Mouse (Mus musculus) midbrain, embryonic 11.5 days (tissue): ENCODE results near the gene Camk2d. TPM values are rescaled to one million over a fixed set of nuclear protein-coding genes. Genes with fewer than 3 reads are reported as not detected.

Experiments
- ATAC-seq: fragments of 200-750 bp; cut with Nextera tagmentation; 2 replicates; pipeline ENCODE4 v1.8.0; 2017; ENCODE audit warnings: moderate TSS enrichment, moderate library complexity; ENCODE audit not compliant: low FRiP score
- DNase-seq: peaks from one replicate; pipeline ENCODE4 v3.0.0; 2015; ENCODE audit warnings: low spot score; ENCODE audit errors: missing footprints
- H3K27ac ChIP-seq: fragments of 300-500 bp; sonication (generic); 2 replicates; pipeline ENCODE4 v1.5.1; 2014; ENCODE audit warnings: low read depth, low read length
- H3K27me3 ChIP-seq: fragments of 300-500 bp; sonication (generic); 2 replicates; pipeline ENCODE4 v1.6.1; 2014; ENCODE audit warnings: mild to moderate bottlenecking, low read length, moderate library complexity, mixed read lengths; ENCODE audit not compliant: control insufficient read depth, insufficient read depth
- H3K36me3 ChIP-seq: fragments of 300-500 bp; sonication (generic); 2 replicates; pipeline ENCODE4 v1.6.1; 2014; ENCODE audit warnings: mild to moderate bottlenecking, low read length, moderate library complexity, mixed read lengths; ENCODE audit not compliant: control insufficient read depth, insufficient read depth
- H3K4me1 ChIP-seq: fragments of 300-500 bp; sonication (generic); 2 replicates; pipeline ENCODE4 v1.6.1; 2014; ENCODE audit warnings: low read length; ENCODE audit not compliant: control insufficient read depth, insufficient read depth
- H3K4me2 ChIP-seq: fragments of 300-500 bp; sonication (generic); 2 replicates; pipeline ENCODE4 v1.6.1; 2014; ENCODE audit warnings: mild to moderate bottlenecking, moderate library complexity
- H3K4me3 ChIP-seq: fragments of 300-500 bp; sonication (generic); 2 replicates; pipeline ENCODE4 v1.5.1; 2014; ENCODE audit warnings: low read depth, low read length
- H3K9ac ChIP-seq: fragments of 300-500 bp; sonication (generic); 2 replicates; pipeline ENCODE4 v1.6.1; 2014; ENCODE audit warnings: low read length
- H3K9me3 ChIP-seq: fragments of 300-500 bp; sonication (generic); 2 replicates; pipeline ENCODE4 v1.6.1; 2016; ENCODE audit warnings: low read length; ENCODE audit not compliant: control insufficient read depth
- WGBS: fragments of 180-500 bp; shearing (Covaris S2); extraction: QIAGEN DNeasy Blood & Tissue Kit; methylation state at CpG from one replicate; pipeline ENCODE4 v1.1.7; 2014; 5-methylcytosine and 5-hydroxymethylcytosine counted together
- polyA plus RNA-seq: library from polyadenylated mRNA; unstranded; fragments of >200 nt; fragmentation: Nextera tagmentation; extraction: Ambion mirVana; gene quantifications from 2 replicates; pipeline ENCODE4 v1.2.1, GENCODE M21; 2014

Camk2d gene
- polyA plus RNA-seq, 1 experiment from 2014 or later = 13.5 TPM

DNA sequence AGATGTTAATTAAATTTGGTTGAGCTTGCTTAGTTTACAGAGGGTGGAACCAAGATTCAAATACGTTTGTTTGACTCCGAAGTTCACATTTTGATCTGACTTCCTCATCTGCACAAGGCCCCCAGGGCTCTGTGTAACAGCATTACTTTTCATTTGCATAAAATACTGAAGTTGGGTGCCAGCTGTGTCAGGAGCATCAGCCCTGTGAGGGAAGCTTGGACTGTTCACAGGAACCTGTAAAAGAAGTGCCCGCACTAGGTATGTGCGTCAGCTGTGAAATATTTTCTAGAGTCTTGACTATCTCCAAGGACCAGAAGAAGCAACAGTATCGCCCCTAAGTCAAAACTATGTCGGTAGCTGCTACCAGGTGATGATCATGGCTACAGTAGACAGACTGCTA is 100.5 kb downstream of the Camk2d start:
- H3K4me1 ChIP-seq = 0 out of 2 replicates have a peak, but pooled peaks cover 3% of the 10 kb centered on the region
- WGBS = 88% methylated on average over 6 of the region's 6 CpGs
- DNase-seq (peak; percentile 80), ATAC-seq (no peak; the same call in 1 of the 2 replicates)
- no peak overlapping the region for H3K4me2 ChIP-seq
- no peaks in the 10 kb centered on the region for H3K27me3 ChIP-seq
- no peak overlapping the region for H3K27ac ChIP-seq
- H3K9ac ChIP-seq = no peak overlapping the region
- no peak overlapping the region for H3K4me3 ChIP-seq
- no peaks in the 10 kb centered on the region for H3K36me3 ChIP-seq
- H3K9me3 ChIP-seq = no peaks in the 10 kb centered on the region

DNA sequence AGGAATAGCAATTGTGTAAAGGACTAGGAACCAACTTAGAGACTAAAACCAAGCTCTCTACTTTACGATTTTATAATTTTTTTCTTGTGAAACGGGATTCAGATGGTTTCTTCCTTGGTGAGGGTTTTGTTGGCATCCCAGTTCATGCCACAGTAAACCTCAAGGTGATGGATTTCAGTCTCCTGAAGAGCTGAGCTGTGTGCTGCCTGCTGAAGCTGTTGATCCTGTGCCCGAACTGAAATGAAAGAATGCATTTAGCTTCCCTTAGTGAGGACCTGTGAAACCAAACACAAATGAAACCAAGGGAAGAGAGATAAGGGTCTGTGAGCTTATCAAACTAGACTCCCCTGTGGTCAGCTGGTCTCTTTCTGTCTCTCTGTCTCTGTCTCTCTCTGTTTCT is 103.6 kb downstream of the Camk2d start:
- Histone ChIP-seq H3K9ac (no peak overlapping the region), H3K4me2 (no peak overlapping the region), H3K4me1 (0 out of 2 replicates have a peak, but pooled peaks cover 3% of the 10 kb centered on the region), H3K4me3 (no peak overlapping the region), H3K27me3 (no peaks in the 10 kb centered on the region), H3K27ac (no peak overlapping the region), H3K36me3 (no peaks in the 10 kb centered on the region), H3K9me3 (no peaks in the 10 kb centered on the region)
- ATAC-seq = no peak
- 75% methylated on average over 3 of the region's 3 CpGs for WGBS
- peak; percentile 54 for DNase-seq

DNA sequence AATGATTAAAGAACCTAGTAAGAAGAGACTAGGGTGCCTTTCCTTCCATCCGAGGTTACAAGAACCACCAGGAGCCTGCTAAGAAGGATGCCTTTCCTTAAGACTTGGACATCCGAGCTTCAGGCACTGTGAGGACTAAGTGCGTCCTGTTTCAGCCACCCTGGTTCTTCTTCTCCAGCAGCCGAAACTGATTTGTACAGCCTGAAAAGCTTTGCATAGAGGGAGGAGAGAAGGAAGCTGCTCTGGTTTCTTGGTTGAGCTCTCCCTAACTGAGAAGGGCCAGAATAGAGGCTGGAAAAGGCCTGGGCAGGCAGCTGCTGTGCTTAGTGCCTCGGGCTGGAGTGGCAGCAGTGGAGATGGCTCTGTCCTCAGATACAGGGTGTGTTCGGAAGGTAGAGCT is 105.0 kb downstream of the Camk2d start:
- no peak overlapping the region for H3K27ac ChIP-seq
- no peak overlapping the region for H3K4me3 ChIP-seq
- no peak overlapping the region for H3K9ac ChIP-seq
- no peaks in the 10 kb centered on the region for H3K27me3 ChIP-seq
- no peaks in the 10 kb centered on the region for H3K36me3 ChIP-seq
- DNase-seq (peak; percentile 53), ATAC-seq (no peak)
- H3K4me2 ChIP-seq = no peak overlapping the region
- no peaks in the 10 kb centered on the region for H3K9me3 ChIP-seq
- WGBS = 82% methylated on average over 6 of the region's 6 CpGs
- H3K4me1 ChIP-seq = no peaks in the 10 kb centered on the region

DNA sequence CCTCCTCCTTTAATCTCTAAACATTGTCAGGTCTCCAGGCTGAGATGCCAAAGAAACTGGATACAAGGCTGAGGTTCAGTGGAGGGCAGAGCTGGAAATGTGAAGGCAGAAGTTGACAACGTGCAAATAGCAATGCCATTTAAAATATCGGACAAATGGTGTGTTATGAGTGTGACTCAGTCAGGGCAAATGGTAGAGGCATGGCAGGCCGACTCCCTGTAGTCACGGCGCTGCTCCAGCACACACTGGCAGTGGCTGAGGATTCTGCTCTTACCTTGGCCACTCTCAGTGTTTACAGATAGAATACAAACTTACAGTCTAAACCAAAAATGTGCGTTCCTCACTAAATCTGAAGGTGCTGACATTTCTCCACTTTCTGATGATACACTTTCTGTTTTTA is 105.5 kb downstream of the Camk2d start:
- 89% methylated on average over 6 of the region's 6 CpGs for WGBS
- no peak for DNase-seq
- no peak for ATAC-seq
- no peak overlapping the region for H3K4me3 ChIP-seq
- H3K4me2 ChIP-seq = no peak overlapping the region
- H3K27me3 ChIP-seq = no peaks in the 10 kb centered on the region
- no peaks in the 10 kb centered on the region for H3K36me3 ChIP-seq
- no peak overlapping the region for H3K27ac ChIP-seq
- H3K4me1 ChIP-seq = no peaks in the 10 kb centered on the region
- no peak overlapping the region for H3K9ac ChIP-seq
- no peaks in the 10 kb centered on the region for H3K9me3 ChIP-seq

DNA sequence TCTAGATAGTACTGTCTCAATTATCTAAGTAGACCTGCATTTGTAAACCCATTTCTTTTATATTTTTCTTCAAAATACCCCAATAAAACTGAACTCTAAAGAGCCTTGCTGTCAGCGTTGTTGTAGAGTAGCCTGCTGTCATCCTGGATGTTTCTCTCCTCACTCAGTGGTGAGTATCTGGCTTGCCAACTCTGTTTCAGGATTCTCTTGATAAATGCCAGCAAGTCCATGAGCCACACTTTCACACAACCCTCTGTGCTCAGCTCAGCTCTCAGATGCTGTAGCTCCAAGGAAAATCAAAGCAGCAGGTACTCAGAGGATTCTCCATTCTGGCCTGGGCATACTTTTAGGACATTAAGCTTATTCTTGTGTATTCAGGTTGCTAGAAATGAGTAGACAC is 109.4 kb downstream of the Camk2d start:
- H3K4me1 ChIP-seq = no peaks in the 10 kb centered on the region
- no peak overlapping the region for H3K4me3 ChIP-seq
- no peaks in the 10 kb centered on the region for H3K36me3 ChIP-seq
- ATAC-seq (no peak), DNase-seq (no peak)
- H3K27ac ChIP-seq = no peak overlapping the region
- H3K9ac ChIP-seq = no peak overlapping the region
- no peaks in the 10 kb centered on the region for H3K9me3 ChIP-seq
- H3K4me2 ChIP-seq = no peak overlapping the region
- H3K27me3 ChIP-seq = no peaks in the 10 kb centered on the region
- 100% methylated on average over 1 of the region's 1 CpGs for WGBS

DNA sequence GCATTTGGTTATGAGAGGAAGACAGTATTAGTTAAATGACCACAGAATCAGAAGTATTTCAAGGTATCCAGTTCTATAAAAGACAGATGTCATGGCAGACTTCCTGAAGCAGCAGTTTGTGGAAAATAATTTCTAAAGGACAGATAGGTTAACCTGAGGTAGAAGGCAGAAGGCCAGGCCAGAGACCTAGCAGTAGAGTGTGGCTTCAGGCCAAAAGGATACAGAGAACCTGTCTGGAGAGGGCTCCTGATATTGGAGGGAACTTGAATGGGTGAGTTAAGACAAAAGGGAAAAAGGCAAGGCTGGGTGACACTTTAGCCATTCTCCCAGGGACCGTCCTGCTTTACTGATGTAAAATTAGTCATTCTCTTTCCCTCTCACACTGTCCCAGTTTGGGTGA is 118.2 kb downstream of the Camk2d start:
- Histone ChIP-seq H3K4me1 (no peaks in the 10 kb centered on the region), H3K4me2 (no peak overlapping the region), H3K36me3 (no peaks in the 10 kb centered on the region), H3K27ac (no peak overlapping the region), H3K9me3 (no peaks in the 10 kb centered on the region), H3K4me3 (no peak overlapping the region), H3K9ac (no peak overlapping the region), H3K27me3 (no peaks in the 10 kb centered on the region)
- ATAC-seq (no peak), DNase-seq (peak; percentile 54)
- WGBS = 83% methylated on average over 1 of the region's 1 CpGs

DNA sequence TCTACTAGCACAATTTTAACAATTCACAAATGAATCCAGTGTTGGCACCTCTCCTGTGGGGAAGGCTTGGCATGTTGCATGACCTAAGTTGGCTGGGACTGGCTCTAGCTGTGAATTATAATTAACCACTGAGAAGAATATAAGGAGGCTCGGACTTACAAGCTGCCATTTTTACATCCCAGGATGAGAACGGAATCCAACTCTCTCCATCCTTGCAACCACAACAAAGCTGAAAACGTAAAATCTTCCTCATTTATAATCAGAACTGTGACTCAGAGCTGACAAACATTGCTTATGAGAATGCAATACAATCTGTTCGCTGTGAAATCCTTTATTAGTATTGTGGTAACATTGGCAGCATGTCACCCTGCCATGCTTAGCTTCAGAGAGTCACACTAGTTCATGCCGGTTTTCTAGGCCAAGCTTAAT is 126.9 kb downstream of the Camk2d start:
- Histone ChIP-seq H3K36me3 (no peaks in the 10 kb centered on the region), H3K4me3 (no peak overlapping the region), H3K27me3 (no peaks in the 10 kb centered on the region), H3K9me3 (no peaks in the 10 kb centered on the region), H3K27ac (no peak overlapping the region), H3K9ac (no peak overlapping the region), H3K4me1 (no peaks in the 10 kb centered on the region), H3K4me2 (no peak overlapping the region)
- ATAC-seq = no peak
- WGBS = 86% methylated on average over 5 of the region's 5 CpGs
- DNase-seq = peak; percentile 71

DNA sequence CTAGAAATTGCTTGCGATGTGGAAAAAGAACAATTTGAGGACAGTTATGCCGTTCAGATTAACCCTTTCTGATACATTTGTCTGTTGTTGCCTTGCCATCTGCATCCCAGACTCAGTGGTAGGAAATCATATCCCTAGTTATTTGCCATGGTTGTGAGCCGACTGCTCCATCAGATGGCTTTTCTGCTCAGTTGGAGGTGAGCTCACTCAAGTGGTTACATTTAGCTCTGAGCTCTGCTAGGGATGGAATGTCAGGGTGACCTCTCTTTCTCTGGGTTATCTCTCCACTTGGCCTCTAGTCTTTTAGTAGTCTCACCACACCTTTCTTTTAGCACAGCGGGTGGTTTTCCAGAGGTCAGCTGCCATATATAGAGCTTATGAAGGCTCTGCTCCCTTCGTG is 127.4 kb downstream of the Camk2d start:
- DNase-seq (no peak), ATAC-seq (no peak)
- Histone ChIP-seq H3K4me2 (no peak overlapping the region), H3K27ac (no peak overlapping the region), H3K36me3 (no peaks in the 10 kb centered on the region), H3K27me3 (no peaks in the 10 kb centered on the region), H3K4me1 (no peaks in the 10 kb centered on the region), H3K9me3 (no peaks in the 10 kb centered on the region), H3K4me3 (no peak overlapping the region), H3K9ac (no peak overlapping the region)
- WGBS = 79% methylated on average over 5 of the region's 5 CpGs

DNA sequence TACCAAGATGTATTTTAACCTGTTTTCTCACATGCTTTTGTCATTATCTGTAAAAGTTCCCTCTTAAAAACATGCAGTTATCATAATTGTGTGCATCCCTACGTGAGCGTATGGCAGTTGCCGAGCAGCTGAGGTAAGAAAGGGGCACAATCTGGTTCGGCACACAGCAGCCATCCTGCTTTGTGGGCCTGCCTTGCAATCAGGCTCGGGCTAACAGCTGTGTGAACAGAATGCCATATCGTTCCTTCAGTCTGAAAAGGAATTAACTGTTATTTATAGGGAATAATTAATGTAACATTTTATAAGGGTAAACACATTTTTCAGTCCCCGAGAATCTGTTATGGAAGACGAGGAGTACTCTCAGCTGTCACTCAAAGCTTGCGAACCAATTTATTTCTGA is 129.5 kb downstream of the Camk2d start:
- H3K4me1 ChIP-seq = no peaks in the 10 kb centered on the region
- H3K9me3 ChIP-seq = no peaks in the 10 kb centered on the region
- H3K27me3 ChIP-seq = no peaks in the 10 kb centered on the region
- DNase-seq = no peak
- ATAC-seq = no peak
- H3K36me3 ChIP-seq = no peaks in the 10 kb centered on the region
- WGBS = 86% methylated on average over 9 of the region's 9 CpGs
- H3K4me2 ChIP-seq = no peak overlapping the region
- H3K27ac ChIP-seq = no peak overlapping the region
- no peak overlapping the region for H3K4me3 ChIP-seq
- no peak overlapping the region for H3K9ac ChIP-seq

DNA sequence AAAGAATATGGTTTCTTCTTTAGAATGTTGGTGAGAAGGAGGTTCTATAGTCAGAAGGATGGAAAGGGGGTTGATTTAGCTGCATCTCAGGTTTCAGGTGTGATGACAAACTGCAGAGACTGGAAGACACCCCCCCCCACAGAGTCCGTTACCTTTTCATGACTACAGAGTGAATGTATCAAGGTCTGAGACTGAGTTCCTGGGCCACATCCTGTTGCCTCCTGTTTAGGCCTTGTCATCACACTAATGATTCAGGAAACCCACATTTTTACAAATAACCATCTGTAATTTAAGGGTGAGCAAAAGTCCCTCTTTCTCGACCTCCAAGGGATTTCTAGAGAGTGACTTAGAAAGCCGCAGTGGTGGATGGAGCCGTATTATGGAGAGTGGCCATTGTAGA is 131.3 kb downstream of the Camk2d start:
- no peaks in the 10 kb centered on the region for H3K4me1 ChIP-seq
- H3K27me3 ChIP-seq = no peaks in the 10 kb centered on the region
- DNase-seq (no peak), ATAC-seq (no peak)
- H3K27ac ChIP-seq = no peak overlapping the region
- H3K9ac ChIP-seq = no peak overlapping the region
- no peaks in the 10 kb centered on the region for H3K9me3 ChIP-seq
- H3K4me3 ChIP-seq = no peak overlapping the region
- WGBS = 88% methylated on average over 4 of the region's 4 CpGs
- no peak overlapping the region for H3K4me2 ChIP-seq
- H3K36me3 ChIP-seq = no peaks in the 10 kb centered on the region
